Mouse (Mus musculus): ENCODE results near the gene Wdr86. TPM values are rescaled to one million over a fixed set of nuclear protein-coding genes. Genes with fewer than 3 reads are reported as not detected.
A peak's percentile ranks its signal among the peaks of the same experiment; 100 is the strongest.

Gene Wdr86
- total and polyA plus RNA-seq, 2 experiments from 2014 or later = 6.7 to 16.5 TPM

- no peak for DNase-seq (ENCODE audit: low spot score)
- Histone ChIP-seq H3K4me2 (ENCODE audit: low read depth, low read length, poor library complexity, severe bottlenecking) (peak overlapping the region; percentile 89), H3K4me1 (ENCODE audit: insufficient read depth, low read length) (peaks cover 16% of the 10 kb centered on the region), H3K4me3 (ENCODE audit: low read depth, low read length) (peak overlapping the region; percentile 46), H3K36me3 (ENCODE audit: insufficient read depth, low read length) (no peaks in the 10 kb centered on the region), H3K27ac (ENCODE audit: low read depth, low read length) (peak overlapping the region; percentile 79), H3K27me3 (ENCODE audit: insufficient read depth, low read length) (no peaks in the 10 kb centered on the region), H3K9me3 (ENCODE audit: low read length) (no peaks in the 10 kb centered on the region), H3K9ac (replicated peaks; ENCODE audit: low read length, poor library complexity, severe bottlenecking) (peak overlapping the region; percentile 73)
- no peak for TF ChIP-seq CTCF (IDR thresholded peaks at IDR 0.05)
- WGBS = 56% methylated on average over 5 of the region's 5 CpGs
- ATAC-seq (ENCODE audit: low FRiP score) = peak; percentile 1; the same call in 1 of the 2 replicates
Measured at GRCm38 (mm10) chr5:24749731-24750130, 19.2 kb upstream of the Wdr86 start.

GRCm38 (mm10) chr5:24747533-24747932 lies 17.0 kb upstream of the Wdr86 start:
- H3K36me3 ChIP-seq (ENCODE audit: insufficient read depth, low read length) = no peaks in the 10 kb centered on the region
- no peak for ATAC-seq (ENCODE audit: low FRiP score)
- H3K9ac ChIP-seq (replicated peaks; ENCODE audit: low read length, poor library complexity, severe bottlenecking) = no peak overlapping the region
- H3K4me1 ChIP-seq (ENCODE audit: insufficient read depth, low read length) = peaks cover 16% of the 10 kb centered on the region
- no peaks in the 10 kb centered on the region for H3K27me3 ChIP-seq (ENCODE audit: insufficient read depth, low read length)
- H3K27ac ChIP-seq (ENCODE audit: low read depth, low read length) = no peak overlapping the region
- WGBS = 23% methylated on average over 6 of the region's 6 CpGs
- no peak overlapping the region for H3K4me3 ChIP-seq (ENCODE audit: low read depth, low read length)
- TF ChIP-seq CTCF (IDR thresholded peaks at IDR 0.05) = no peak
- H3K4me2 ChIP-seq (ENCODE audit: low read depth, low read length, poor library complexity, severe bottlenecking) = no peak overlapping the region
- no peaks in the 10 kb centered on the region for H3K9me3 ChIP-seq (ENCODE audit: low read length)
- DNase-seq (ENCODE audit: low spot score) = no peak

- H3K9ac ChIP-seq (replicated peaks; ENCODE audit: low read length, poor library complexity, severe bottlenecking) = no peak overlapping the region
- ATAC-seq (ENCODE audit: low FRiP score) (no peak), DNase-seq (ENCODE audit: low spot score) (no peak)
- WGBS = 89% methylated on average over 10 of the region's 10 CpGs
- H3K27me3 ChIP-seq (ENCODE audit: insufficient read depth, low read length) = no peaks in the 10 kb centered on the region
- H3K27ac ChIP-seq (ENCODE audit: low read depth, low read length) = no peak overlapping the region
- H3K4me3 ChIP-seq (ENCODE audit: low read depth, low read length) = no peak overlapping the region
- H3K4me2 ChIP-seq (ENCODE audit: low read depth, low read length, poor library complexity, severe bottlenecking) = no peak overlapping the region
- TF ChIP-seq CTCF (IDR thresholded peaks at IDR 0.05) = no peak
- H3K9me3 ChIP-seq (ENCODE audit: low read length) = no peaks in the 10 kb centered on the region
- no peaks in the 10 kb centered on the region for H3K4me1 ChIP-seq (ENCODE audit: insufficient read depth, low read length)
- no peaks in the 10 kb centered on the region for H3K36me3 ChIP-seq (ENCODE audit: insufficient read depth, low read length)
Measured at GRCm38 (mm10) chr5:24743956-24744355, 13.4 kb upstream of the Wdr86 start.

- H3K4me2 ChIP-seq (ENCODE audit: low read depth, low read length, poor library complexity, severe bottlenecking) = no peak overlapping the region
- H3K27ac ChIP-seq (ENCODE audit: low read depth, low read length) = no peak overlapping the region
- no peaks in the 10 kb centered on the region for H3K36me3 ChIP-seq (ENCODE audit: insufficient read depth, low read length)
- H3K27me3 ChIP-seq (ENCODE audit: insufficient read depth, low read length) = no peaks in the 10 kb centered on the region
- H3K9me3 ChIP-seq (ENCODE audit: low read length) = no peaks in the 10 kb centered on the region
- ATAC-seq (ENCODE audit: low FRiP score) (no peak), DNase-seq (ENCODE audit: low spot score) (no peak)
- 78% methylated on average over 15 of the region's 15 CpGs for WGBS
- H3K4me1 ChIP-seq (ENCODE audit: insufficient read depth, low read length) = no peaks in the 10 kb centered on the region
- H3K4me3 ChIP-seq (ENCODE audit: low read depth, low read length) = no peak overlapping the region
- no peak for TF ChIP-seq CTCF (IDR thresholded peaks at IDR 0.05)
- no peak overlapping the region for H3K9ac ChIP-seq (replicated peaks; ENCODE audit: low read length, poor library complexity, severe bottlenecking)
Measured at GRCm38 (mm10) chr5:24741172-24741885, 10.8 kb upstream of the Wdr86 start.

- Histone ChIP-seq H3K9ac (replicated peaks; ENCODE audit: low read length, poor library complexity, severe bottlenecking) (no peak overlapping the region), H3K4me3 (ENCODE audit: low read depth, low read length) (no peak overlapping the region), H3K9me3 (ENCODE audit: low read length) (no peaks in the 10 kb centered on the region), H3K36me3 (ENCODE audit: insufficient read depth, low read length) (no peaks in the 10 kb centered on the region), H3K27ac (ENCODE audit: low read depth, low read length) (no peak overlapping the region), H3K4me2 (ENCODE audit: low read depth, low read length, poor library complexity, severe bottlenecking) (no peak overlapping the region), H3K27me3 (ENCODE audit: insufficient read depth, low read length) (no peaks in the 10 kb centered on the region), H3K4me1 (ENCODE audit: insufficient read depth, low read length) (no peaks in the 10 kb centered on the region)
- WGBS = 59% methylated on average over 15 of the region's 15 CpGs
- ATAC-seq (ENCODE audit: low FRiP score) (no peak), DNase-seq (ENCODE audit: low spot score) (peak; percentile 57)
- TF ChIP-seq CTCF (IDR thresholded peaks at IDR 0.05) = no peak
Measured at GRCm38 (mm10) chr5:24739141-24739753, 8.7 kb upstream of the Wdr86 start.

- ATAC-seq (ENCODE audit: low FRiP score) = no peak
- no peak for TF ChIP-seq CTCF (IDR thresholded peaks at IDR 0.05)
- 100% methylated on average over 1 of the region's 1 CpGs for WGBS
Measured at GRCm38 (mm10) chr5:24738517-24738916, 8.0 kb upstream of the Wdr86 start.

More at GRCm38 (mm10) chr5:24738517-24738916, 8.0 kb upstream of the Wdr86 start:
- Histone ChIP-seq H3K4me2 (ENCODE audit: low read depth, low read length, poor library complexity, severe bottlenecking) (no peak overlapping the region), H3K36me3 (ENCODE audit: insufficient read depth, low read length) (no peaks in the 10 kb centered on the region), H3K9ac (replicated peaks; ENCODE audit: low read length, poor library complexity, severe bottlenecking) (no peak overlapping the region), H3K9me3 (ENCODE audit: low read length) (no peaks in the 10 kb centered on the region), H3K27me3 (ENCODE audit: insufficient read depth, low read length) (no peaks in the 10 kb centered on the region), H3K4me3 (ENCODE audit: low read depth, low read length) (no peak overlapping the region), H3K27ac (ENCODE audit: low read depth, low read length) (no peak overlapping the region), H3K4me1 (ENCODE audit: insufficient read depth, low read length) (no peaks in the 10 kb centered on the region)
- no peak for DNase-seq (ENCODE audit: low spot score)

Data from midbrain, postnatal 0 days (tissue).